Mouse (Mus musculus) embryonic facial prominence, embryonic 15.5 days (tissue): Measurements from ENCODE around the gene Ptch2. TPM values are rescaled to one million over a fixed set of nuclear protein-coding genes. Genes with fewer than 3 reads are reported as not detected.

Experiments used
- ATAC-seq: fragments of 200-750 bp; cut with Nextera tagmentation; 2 replicates; pipeline ENCODE4 v1.8.0; 2017; ENCODE audit warnings: low read depth, moderate TSS enrichment; ENCODE audit not compliant: insufficient number of reproducible peaks, low FRiP score, low TSS enrichment
- H3K27ac ChIP-seq: fragments of 300-500 bp; sonication (generic); replicated peaks from 2 replicates; pipeline ENCODE4 v1.5.1; 2015; ENCODE audit warnings: mild to moderate bottlenecking, inconsistent platforms
- H3K27me3 ChIP-seq: fragments of 300-500 bp; sonication (generic); 2 replicates; pipeline ENCODE4 v1.6.1; 2015; ENCODE audit warnings: inconsistent platforms
- H3K36me3 ChIP-seq: fragments of 300-500 bp; sonication (generic); 2 replicates; pipeline ENCODE4 v1.6.1; 2015; ENCODE audit warnings: mild to moderate bottlenecking, inconsistent platforms
- H3K4me1 ChIP-seq: fragments of 300-500 bp; sonication (generic); 2 replicates; pipeline ENCODE4 v1.6.1; 2015; ENCODE audit warnings: inconsistent platforms
- H3K4me2 ChIP-seq: fragments of 300-500 bp; sonication (generic); replicated peaks from 2 replicates; pipeline ENCODE4 v1.6.1; 2015; ENCODE audit warnings: mild to moderate bottlenecking, inconsistent platforms
- H3K4me3 ChIP-seq: fragments of 300-500 bp; sonication (generic); replicated peaks from 2 replicates; pipeline ENCODE4 v1.5.1; 2015; ENCODE audit warnings: mild to moderate bottlenecking, inconsistent platforms
- H3K9ac ChIP-seq: fragments of 300-500 bp; sonication (generic); 2 replicates; pipeline ENCODE4 v1.6.1; 2015; ENCODE audit warnings: inconsistent platforms
- H3K9me3 ChIP-seq: fragments of 300-500 bp; sonication (generic); replicated peaks from 2 replicates; pipeline ENCODE4 v1.6.1; 2016; ENCODE audit warnings: inconsistent platforms
- WGBS: fragments of 180-500 bp; shearing (Covaris S2); methylation state at CpG from one replicate; pipeline ENCODE4 v1.1.7; 2015; 5-methylcytosine and 5-hydroxymethylcytosine counted together
- microRNA-seq: library from miRNA; unstranded; fragments of <30 nt; microRNA quantifications from one replicate; pipeline ENCODE4, GENCODE M21; 2016; ENCODE audit warnings: borderline number of aligned reads
- polyA plus RNA-seq: library from polyadenylated mRNA; unstranded; fragments of >200 nt; fragmentation: Nextera tagmentation; extraction: Ambion mirVana; gene quantifications from 2 replicates; pipeline ENCODE4 v1.2.1, GENCODE M21; 2015

Ptch2 gene
- polyA plus RNA-seq, 1 experiment from 2014 or later: 20.8 TPM

- no peaks in the 10 kb centered on the region for H3K9me3 ChIP-seq
- WGBS: under 1% methylated on average over 44 of the region's 44 CpGs
- H3K9ac ChIP-seq: peak overlapping the region; percentile 98
- H3K4me2 ChIP-seq: peak overlapping the region; percentile 79
- peak overlapping the region; percentile 96 for H3K27ac ChIP-seq
- H3K27me3 ChIP-seq: no peaks in the 10 kb centered on the region
- peaks cover 43% of the 10 kb centered on the region for H3K36me3 ChIP-seq
- peaks cover 21% of the 10 kb centered on the region for H3K4me1 ChIP-seq
- ATAC-seq: no peak
- peak overlapping the region; percentile 83 for H3K4me3 ChIP-seq
Measured at GRCm38 (mm10) chr4:117155020-117155791, 59.3 kb downstream of the Ptch2 start.

- H3K9me3 ChIP-seq: no peaks in the 10 kb centered on the region
- H3K36me3 ChIP-seq: peaks cover 39% of the 10 kb centered on the region
- peak; percentile 91 for ATAC-seq
- H3K27ac ChIP-seq: peak within 1 kb of the TSS; percentile 96
- peak within 1 kb of the TSS; percentile 83 for H3K4me3 ChIP-seq
- WGBS: under 1% methylated on average over 52 of the region's 52 CpGs
- peak within 1 kb of the TSS; percentile 98 for H3K9ac ChIP-seq
- H3K4me1 ChIP-seq: peaks cover 21% of the 10 kb centered on the region
- H3K4me2 ChIP-seq: peak within 1 kb of the TSS; percentile 79
- H3K27me3 ChIP-seq: no peaks in the 10 kb centered on the region
Measured at GRCm38 (mm10) chr4:117155792-117156355, 60.0 kb downstream of the Ptch2 start, which contains the start of gene Rps8. TSS of gene Rps8 (minus strand) at chr4:117156243.

GRCm38 (mm10) chr4:117156372-117156771 lies 60.5 kb downstream of the Ptch2 start:
- WGBS: 26% methylated on average over 6 of the region's 6 CpGs

GRCm38 (mm10) chr4:117159666-117160065 lies 63.8 kb downstream of the Ptch2 start:
- Histone ChIP-seq H3K4me2 (no peak overlapping the region), H3K27ac (no peak overlapping the region), H3K4me3 (no peak overlapping the region), H3K9ac (no peak overlapping the region), H3K4me1 (0 out of 2 replicates have a peak, but pooled peaks cover 3% of the 10 kb centered on the region), H3K36me3 (peaks cover 41% of the 10 kb centered on the region), H3K27me3 (no peaks in the 10 kb centered on the region), H3K9me3 (no peaks in the 10 kb centered on the region)
- ATAC-seq: no peak
- 64% methylated on average over 10 of the region's 10 CpGs for WGBS

More at GRCm38 (mm10) chr4:117156372-117156771, 60.5 kb downstream of the Ptch2 start:
- Histone ChIP-seq H3K27ac (peak overlapping the region; percentile 96), H3K27me3 (no peaks in the 10 kb centered on the region), H3K36me3 (peaks cover 38% of the 10 kb centered on the region), H3K9me3 (no peaks in the 10 kb centered on the region), H3K4me2 (peak overlapping the region; percentile 79), H3K9ac (no peak overlapping the region; the same call in 1 of the 2 replicates), H3K4me1 (peaks cover 21% of the 10 kb centered on the region), H3K4me3 (peak overlapping the region; percentile 83)
- no peak for ATAC-seq

GRCm38 (mm10) chr4:117161183-117161582 lies 65.3 kb downstream of the Ptch2 start:
- WGBS: 71% methylated on average over 4 of the region's 4 CpGs
- Histone ChIP-seq H3K9me3 (no peaks in the 10 kb centered on the region), H3K36me3 (peaks cover 56% of the 10 kb centered on the region)

More at GRCm38 (mm10) chr4:117161183-117161582, 65.3 kb downstream of the Ptch2 start:
- Histone ChIP-seq H3K4me3 (no peak overlapping the region), H3K4me2 (no peak overlapping the region), H3K27ac (no peak overlapping the region), H3K9ac (no peak overlapping the region), H3K27me3 (no peaks in the 10 kb centered on the region), H3K4me1 (no peaks in the 10 kb centered on the region)
- ATAC-seq: no peak

Small RNA genes lying within 50 kb of the gene (microRNA-seq; reads per million reads assigned to microRNA genes)
- gene Gm22398: not detected

Other genes with a start within 250 kb of the Ptch2 start
- 0.35 and 0.45 TPM in 2 replicates for gene Zswim5, start 218.7 kb upstream of the Ptch2 start, polyA plus RNA-seq
- gene Urod, start 101.7 kb upstream of the Ptch2 start, polyA plus RNA-seq: 87.8 and 97.3 TPM in 2 replicates
- gene Hectd3, start 100.8 kb upstream of the Ptch2 start, polyA plus RNA-seq: 13.9 and 14.2 TPM in 2 replicates
- gene Eif2b3, start 76.7 kb upstream of the Ptch2 start, polyA plus RNA-seq: 40.4 and 41.3 TPM in 2 replicates
- gene Btbd19, start 29.6 kb downstream of the Ptch2 start, polyA plus RNA-seq: 13.2 and 13.5 TPM in 2 replicates
- 3.0 and 6.1 TPM in 2 replicates for gene Tctex1d4, start 30.7 kb downstream of the Ptch2 start, polyA plus RNA-seq
- 7.7 and 8.1 TPM in 2 replicates for gene Plk3, start 37.9 kb downstream of the Ptch2 start, polyA plus RNA-seq
- gene Rps8, start 60.2 kb downstream of the Ptch2 start, polyA plus RNA-seq: 934 and 968 TPM in 2 replicates
- 45.8 and 47.5 TPM in 2 replicates for gene Kif2c, start 86.6 kb downstream of the Ptch2 start, polyA plus RNA-seq
- gene Tmem53, start 155.9 kb downstream of the Ptch2 start, polyA plus RNA-seq: 22.1 and 24.6 TPM in 2 replicates
- 3.2 and 5.7 TPM in 2 replicates for gene Armh1, start 156.1 kb downstream of the Ptch2 start, polyA plus RNA-seq